Mouse (Mus musculus): Measurements from ENCODE around the gene Ankzf1. TPM values are rescaled to one million over a fixed set of nuclear protein-coding genes. Genes with fewer than 3 reads are reported as not detected.

Ankzf1 gene
- polyA plus RNA-seq, 1 experiment from 2014 or later: 24.6 TPM

DNA sequence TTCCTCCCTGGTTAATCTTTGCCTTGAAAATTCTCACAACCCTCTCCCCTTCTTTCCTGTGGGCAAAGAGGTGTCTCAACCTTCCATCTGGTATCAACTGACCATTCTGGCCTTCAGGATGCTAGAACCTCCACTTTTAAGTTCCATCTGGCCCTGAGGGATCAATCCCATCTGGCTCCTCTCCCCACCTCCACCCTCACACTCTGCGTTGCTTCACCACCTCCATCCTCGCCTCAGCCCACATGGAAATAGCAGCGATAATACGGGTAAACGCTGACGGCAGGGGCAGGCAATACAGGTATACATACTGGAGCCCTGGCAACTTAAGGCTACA lies 25.9 kb downstream of the Ankzf1 start:
- Histone ChIP-seq H3K27me3 (ENCODE audit: control insufficient read depth, insufficient read depth, low read depth, low read length) (peaks cover 29% of the 10 kb centered on the region), H3K4me3 (ENCODE audit: low read length) (peak overlapping the region; percentile 54), H3K9ac (ENCODE audit: low read length) (peak overlapping the region; percentile 63; the same call in 1 of the 2 replicates), H3K27ac (ENCODE audit: low read length) (no peak overlapping the region; the same call in 1 of the 2 replicates), H3K4me1 (replicated peaks; ENCODE audit: control insufficient read depth, insufficient read depth, low read length) (peaks cover 12% of the 10 kb centered on the region), H3K4me2 (ENCODE audit: low read depth, low read length) (peak overlapping the region; percentile 97), H3K9me3 (ENCODE audit: control insufficient read depth, low read length) (no peaks in the 10 kb centered on the region), H3K36me3 (ENCODE audit: control insufficient read depth, insufficient read depth, low read length) (peaks cover 10% of the 10 kb centered on the region)
- ATAC-seq (ENCODE audit: low read depth): no peak
- 3% methylated on average over 6 of the region's 6 CpGs for WGBS

DNA sequence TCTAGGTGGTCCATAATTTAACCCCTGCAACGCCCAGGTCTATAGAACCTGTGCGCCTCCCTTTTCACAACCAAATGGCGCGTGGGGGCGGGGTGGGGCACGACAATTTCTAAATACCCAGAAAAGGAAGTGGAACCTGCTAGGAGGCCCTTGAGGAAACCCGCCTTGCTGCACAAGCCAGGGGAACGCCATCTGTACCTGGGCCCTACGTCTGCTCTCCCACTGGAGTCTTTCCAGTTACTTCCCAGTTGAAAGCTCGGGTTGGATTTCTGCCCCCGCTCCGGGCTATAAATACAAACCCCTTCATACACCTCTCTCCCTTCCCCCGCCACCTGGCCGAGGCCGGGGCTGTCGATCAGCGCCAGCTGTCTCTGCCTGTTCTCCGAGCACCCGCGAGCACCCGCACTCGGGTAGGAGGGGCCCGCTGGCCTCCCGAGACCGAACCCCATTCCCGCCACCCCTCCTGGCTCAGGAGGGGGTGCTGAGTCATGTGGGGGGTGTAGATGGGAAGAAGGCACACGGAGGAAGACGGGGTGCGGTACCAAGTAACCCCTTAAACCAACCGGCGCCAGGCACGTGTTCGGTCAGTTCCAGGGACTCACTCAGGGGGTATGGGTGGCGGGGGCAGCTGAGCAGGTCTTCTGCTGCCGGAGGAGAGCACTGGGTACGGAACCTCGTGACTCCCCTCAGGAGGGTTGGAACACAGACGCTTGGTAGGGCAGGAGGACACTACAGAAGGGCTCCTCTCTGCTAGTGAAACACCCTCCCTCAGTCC lies 26.5 kb downstream of the Ankzf1 start:
- H3K27me3 ChIP-seq (ENCODE audit: control insufficient read depth, insufficient read depth, low read depth, low read length): peaks cover 29% of the 10 kb centered on the region
- peaks cover 7% of the 10 kb centered on the region for H3K36me3 ChIP-seq (ENCODE audit: control insufficient read depth, insufficient read depth, low read length)
- H3K9me3 ChIP-seq (ENCODE audit: control insufficient read depth, low read length): no peaks in the 10 kb centered on the region
- peak; percentile 63 for ATAC-seq (ENCODE audit: low read depth)
- H3K4me2 ChIP-seq (ENCODE audit: low read depth, low read length): peak overlapping the region; percentile 97
- WGBS: under 1% methylated on average over 38 of the region's 38 CpGs
- H3K27ac ChIP-seq (ENCODE audit: low read length): peak overlapping the region; percentile 52
- peak overlapping the region; percentile 54 for H3K4me3 ChIP-seq (ENCODE audit: low read length)
- H3K9ac ChIP-seq (ENCODE audit: low read length): peak overlapping the region; percentile 63
- H3K4me1 ChIP-seq (replicated peaks; ENCODE audit: control insufficient read depth, insufficient read depth, low read length): peaks cover 12% of the 10 kb centered on the region

DNA sequence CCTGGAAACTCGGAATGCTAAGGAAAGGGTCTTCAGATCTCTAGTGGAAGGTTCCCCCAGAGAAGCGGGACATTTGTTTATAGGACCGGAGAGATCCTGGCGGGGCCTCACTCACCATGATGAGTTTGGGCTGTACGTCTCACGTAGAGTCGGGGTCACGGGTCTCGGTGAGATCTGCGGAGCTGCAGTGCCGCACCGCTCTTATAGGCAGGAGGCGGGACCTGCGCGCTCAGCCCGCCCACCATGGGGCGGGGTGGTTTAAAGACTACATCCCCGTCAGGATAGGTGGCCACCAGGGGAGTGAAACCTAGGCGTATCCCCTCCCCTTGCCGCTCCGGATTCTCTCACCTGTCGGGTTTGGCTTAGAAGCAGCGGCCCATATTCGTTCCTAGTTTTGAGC lies 27.1 kb downstream of the Ankzf1 start:
- Histone ChIP-seq H3K4me1 (replicated peaks; ENCODE audit: control insufficient read depth, insufficient read depth, low read length) (peaks cover 12% of the 10 kb centered on the region), H3K27ac (ENCODE audit: low read length) (no peak overlapping the region), H3K36me3 (ENCODE audit: control insufficient read depth, insufficient read depth, low read length) (peaks cover 4% of the 10 kb centered on the region)

DNA sequence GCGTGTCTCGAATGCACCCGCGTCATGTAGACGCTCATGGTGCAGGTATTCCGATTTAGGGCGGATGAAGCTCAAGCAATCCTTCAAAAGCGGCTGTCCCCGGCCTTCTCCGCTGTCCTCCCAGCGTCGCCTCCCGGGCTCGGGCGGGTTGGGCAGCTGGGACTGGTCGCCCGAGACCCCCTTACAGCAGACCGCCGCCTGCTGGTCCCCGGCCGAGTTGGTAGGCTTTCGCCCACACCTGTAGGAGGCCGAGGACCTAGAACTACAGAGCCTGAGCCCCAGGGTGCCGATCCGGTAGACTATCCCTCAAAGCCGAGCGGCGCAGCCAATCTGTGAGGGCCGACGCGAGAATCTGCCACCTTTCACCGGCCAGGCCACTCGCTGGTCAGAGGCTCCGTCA lies 27.6 kb downstream of the Ankzf1 start, which contains the start of gene Tuba4a:
Gene Tuba4a, minus strand, starts transcription at position 335 of the 400 bp plus-strand sequence.
- Histone ChIP-seq H3K9ac (ENCODE audit: low read length) (peak within 1 kb of the TSS; percentile 72), H3K4me1 (replicated peaks; ENCODE audit: control insufficient read depth, insufficient read depth, low read length) (peaks cover 9% of the 10 kb centered on the region), H3K36me3 (ENCODE audit: control insufficient read depth, insufficient read depth, low read length) (peaks cover 3% of the 10 kb centered on the region), H3K27me3 (ENCODE audit: control insufficient read depth, insufficient read depth, low read depth, low read length) (peaks cover 29% of the 10 kb centered on the region), H3K9me3 (ENCODE audit: control insufficient read depth, low read length) (no peaks in the 10 kb centered on the region), H3K4me3 (ENCODE audit: low read length) (peak within 1 kb of the TSS; percentile 54), H3K4me2 (ENCODE audit: low read depth, low read length) (peak within 1 kb of the TSS; percentile 97), H3K27ac (ENCODE audit: low read length) (peak within 1 kb of the TSS; percentile 52)
- under 1% methylated on average over 34 of the region's 34 CpGs for WGBS
- peak; percentile 59 for ATAC-seq (ENCODE audit: low read depth)

More for the DNA sequence above, 27.1 kb downstream of the Ankzf1 start:
- peak; percentile 94 for ATAC-seq (ENCODE audit: low read depth)
- Histone ChIP-seq H3K27me3 (ENCODE audit: control insufficient read depth, insufficient read depth, low read depth, low read length) (peaks cover 29% of the 10 kb centered on the region), H3K9ac (ENCODE audit: low read length) (peak overlapping the region; percentile 72), H3K4me3 (ENCODE audit: low read length) (peak overlapping the region; percentile 54), H3K9me3 (ENCODE audit: control insufficient read depth, low read length) (no peaks in the 10 kb centered on the region), H3K4me2 (ENCODE audit: low read depth, low read length) (peak overlapping the region; percentile 97)
- WGBS: 0% methylated on average over 24 of the region's 24 CpGs

DNA sequence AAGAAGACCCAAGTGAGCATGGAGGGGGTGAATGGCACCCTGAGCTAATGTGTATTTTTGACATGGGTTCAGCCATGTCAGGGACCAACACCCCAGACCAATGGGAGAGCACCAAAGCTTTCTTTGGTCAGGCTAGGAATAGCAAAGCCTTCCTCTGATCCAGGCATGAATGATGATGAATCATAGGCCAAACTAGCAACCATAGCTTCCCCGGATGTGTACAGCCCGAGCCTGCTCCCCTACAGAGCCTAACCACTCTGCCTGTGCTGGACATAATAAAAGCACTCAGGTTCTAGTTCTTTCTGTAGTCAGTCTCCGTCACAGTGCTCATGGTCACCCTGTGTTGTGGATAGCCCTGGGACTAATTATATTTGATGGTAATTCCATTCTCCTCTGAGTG lies 29.6 kb downstream of the Ankzf1 start:
- H3K9ac ChIP-seq (ENCODE audit: low read length): no peak overlapping the region
- peaks cover 29% of the 10 kb centered on the region for H3K27me3 ChIP-seq (ENCODE audit: control insufficient read depth, insufficient read depth, low read depth, low read length)
- no peak overlapping the region for H3K4me3 ChIP-seq (ENCODE audit: low read length)
- H3K9me3 ChIP-seq (ENCODE audit: control insufficient read depth, low read length): no peaks in the 10 kb centered on the region
- ATAC-seq (ENCODE audit: low read depth): no peak
- no peak overlapping the region for H3K27ac ChIP-seq (ENCODE audit: low read length)
- 69% methylated on average over 3 of the region's 3 CpGs for WGBS
- H3K36me3 ChIP-seq (ENCODE audit: control insufficient read depth, insufficient read depth, low read length): no peaks in the 10 kb centered on the region
- H3K4me2 ChIP-seq (ENCODE audit: low read depth, low read length): no peak overlapping the region
- peaks cover 9% of the 10 kb centered on the region for H3K4me1 ChIP-seq (replicated peaks; ENCODE audit: control insufficient read depth, insufficient read depth, low read length)

DNA sequence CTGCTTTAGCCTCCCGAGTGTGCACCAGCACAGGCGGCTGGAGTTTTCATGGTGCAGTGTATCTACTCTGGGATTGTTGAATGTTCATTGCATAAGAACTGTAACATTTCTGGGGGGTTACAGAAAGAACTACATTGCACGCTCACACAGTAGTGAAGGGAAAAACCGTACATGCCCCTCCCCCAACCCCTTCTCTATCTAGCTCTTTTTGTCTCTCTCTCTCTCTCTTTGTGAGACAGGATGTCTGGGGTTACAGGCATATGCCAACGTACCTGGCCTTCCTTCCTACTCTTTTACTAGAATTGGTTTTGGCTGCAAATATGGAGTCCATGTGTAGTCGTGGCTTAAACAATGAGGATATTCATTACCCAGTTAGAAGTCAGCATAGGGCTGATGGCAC lies 31.0 kb downstream of the Ankzf1 start:
- no peak for ATAC-seq (ENCODE audit: low read depth)
- H3K27me3 ChIP-seq (ENCODE audit: control insufficient read depth, insufficient read depth, low read depth, low read length): peaks cover 25% of the 10 kb centered on the region
- 67% methylated on average over 6 of the region's 6 CpGs for WGBS

DNA sequence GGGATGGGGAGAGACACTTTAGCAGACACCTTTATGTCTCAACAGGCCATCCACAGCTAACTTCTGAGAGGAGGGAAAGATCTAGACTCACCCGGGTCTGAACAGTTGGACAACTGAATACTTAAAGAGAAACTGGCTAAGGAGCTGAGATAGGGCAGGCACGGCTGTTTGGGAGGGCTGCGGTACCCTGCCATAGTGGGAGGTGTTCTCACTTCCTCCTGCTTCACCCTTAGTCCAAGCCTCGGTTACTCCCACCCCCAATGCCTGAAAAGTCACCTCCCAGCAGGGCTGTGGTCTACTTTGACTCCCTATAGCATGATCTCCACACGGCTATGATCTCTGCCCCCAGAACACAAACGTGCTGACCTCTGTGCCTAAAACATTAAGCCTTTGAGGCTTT lies 31.6 kb downstream of the Ankzf1 start:
- H3K36me3 ChIP-seq (ENCODE audit: control insufficient read depth, insufficient read depth, low read length): no peaks in the 10 kb centered on the region
- ATAC-seq (ENCODE audit: low read depth): no peak
- H3K4me2 ChIP-seq (ENCODE audit: low read depth, low read length): no peak overlapping the region
- 57% methylated on average over 6 of the region's 6 CpGs for WGBS
- peaks cover 8% of the 10 kb centered on the region for H3K4me1 ChIP-seq (replicated peaks; ENCODE audit: control insufficient read depth, insufficient read depth, low read length)
- H3K27me3 ChIP-seq (ENCODE audit: control insufficient read depth, insufficient read depth, low read depth, low read length): peaks cover 19% of the 10 kb centered on the region
- H3K9me3 ChIP-seq (ENCODE audit: control insufficient read depth, low read length): no peaks in the 10 kb centered on the region
- no peak overlapping the region for H3K9ac ChIP-seq (ENCODE audit: low read length)
- no peak overlapping the region for H3K27ac ChIP-seq (ENCODE audit: low read length)
- no peak overlapping the region for H3K4me3 ChIP-seq (ENCODE audit: low read length)

More for the DNA sequence above, 31.0 kb downstream of the Ankzf1 start:
- no peaks in the 10 kb centered on the region for H3K9me3 ChIP-seq (ENCODE audit: control insufficient read depth, low read length)
- no peak overlapping the region for H3K4me2 ChIP-seq (ENCODE audit: low read depth, low read length)
- H3K9ac ChIP-seq (ENCODE audit: low read length): no peak overlapping the region
- H3K4me1 ChIP-seq (replicated peaks; ENCODE audit: control insufficient read depth, insufficient read depth, low read length): peaks cover 9% of the 10 kb centered on the region
- H3K27ac ChIP-seq (ENCODE audit: low read length): no peak overlapping the region
- H3K4me3 ChIP-seq (ENCODE audit: low read length): no peak overlapping the region
- no peaks in the 10 kb centered on the region for H3K36me3 ChIP-seq (ENCODE audit: control insufficient read depth, insufficient read depth, low read length)

DNA sequence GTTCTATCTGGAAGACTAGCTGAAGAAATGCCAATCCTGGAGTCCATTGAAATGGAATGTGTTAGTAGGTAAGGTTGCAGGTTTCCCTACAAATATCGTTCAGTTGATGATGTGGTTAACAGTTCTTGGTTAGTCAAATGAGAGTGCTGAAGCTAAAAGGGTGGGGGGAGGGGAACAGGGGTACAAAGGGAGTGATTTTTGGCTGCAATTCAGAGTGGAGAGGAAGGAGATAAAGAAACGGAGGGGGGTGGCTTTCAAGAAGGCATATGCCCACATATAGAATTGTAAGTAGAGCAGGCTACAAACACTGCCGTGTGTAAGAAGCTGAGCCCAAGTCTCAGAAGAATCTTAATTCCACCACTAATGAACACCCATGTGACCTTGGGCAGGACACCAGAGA lies 33.5 kb downstream of the Ankzf1 start:
- H3K27ac ChIP-seq (ENCODE audit: low read length): no peak overlapping the region
- H3K4me2 ChIP-seq (ENCODE audit: low read depth, low read length): no peak overlapping the region
- WGBS: 41% methylated on average over 3 of the region's 3 CpGs
- H3K9me3 ChIP-seq (ENCODE audit: control insufficient read depth, low read length): no peaks in the 10 kb centered on the region
- no peak overlapping the region for H3K9ac ChIP-seq (ENCODE audit: low read length)
- peaks cover 3% of the 10 kb centered on the region; the same call in 1 of the 2 replicates for H3K27me3 ChIP-seq (ENCODE audit: control insufficient read depth, insufficient read depth, low read depth, low read length)
- H3K4me1 ChIP-seq (replicated peaks; ENCODE audit: control insufficient read depth, insufficient read depth, low read length): no peaks in the 10 kb centered on the region
- no peak for ATAC-seq (ENCODE audit: low read depth)
- no peaks in the 10 kb centered on the region for H3K36me3 ChIP-seq (ENCODE audit: control insufficient read depth, insufficient read depth, low read length)
- no peak overlapping the region for H3K4me3 ChIP-seq (ENCODE audit: low read length)

DNA sequence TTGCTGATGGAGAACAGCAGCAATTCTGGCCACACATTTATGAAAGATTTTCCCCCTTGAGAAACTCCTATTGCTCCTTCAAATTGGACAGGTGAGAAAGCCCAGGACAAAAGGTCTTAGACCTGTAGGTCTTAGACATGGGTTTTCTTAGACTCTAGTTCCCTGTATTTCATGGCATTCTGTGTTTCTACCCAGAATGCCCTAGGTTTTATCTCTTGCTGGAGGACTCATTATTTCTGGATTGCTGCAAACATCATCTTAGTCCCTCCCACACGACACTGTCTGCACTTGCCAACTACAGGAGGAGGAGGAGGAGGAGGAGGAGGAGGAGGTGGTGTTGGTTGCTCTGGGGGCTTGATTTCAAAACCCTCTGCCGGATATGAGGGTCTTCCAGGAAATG lies 34.2 kb downstream of the Ankzf1 start:
- Histone ChIP-seq H3K4me3 (ENCODE audit: low read length) (no peak overlapping the region), H3K4me2 (ENCODE audit: low read depth, low read length) (no peak overlapping the region), H3K4me1 (replicated peaks; ENCODE audit: control insufficient read depth, insufficient read depth, low read length) (no peaks in the 10 kb centered on the region), H3K9ac (ENCODE audit: low read length) (no peak overlapping the region), H3K36me3 (ENCODE audit: control insufficient read depth, insufficient read depth, low read length) (no peaks in the 10 kb centered on the region), H3K27ac (ENCODE audit: low read length) (no peak overlapping the region), H3K9me3 (ENCODE audit: control insufficient read depth, low read length) (no peaks in the 10 kb centered on the region), H3K27me3 (ENCODE audit: control insufficient read depth, insufficient read depth, low read depth, low read length) (no peaks in the 10 kb centered on the region; the same call in 1 of the 2 replicates)
- 48% methylated on average over 2 of the region's 2 CpGs for WGBS
- ATAC-seq (ENCODE audit: low read depth): no peak

Data from lung, embryonic 16.5 days (tissue).